ENCODE assay signal across 8 mouse cellular contexts in the genomic region with DNA sequence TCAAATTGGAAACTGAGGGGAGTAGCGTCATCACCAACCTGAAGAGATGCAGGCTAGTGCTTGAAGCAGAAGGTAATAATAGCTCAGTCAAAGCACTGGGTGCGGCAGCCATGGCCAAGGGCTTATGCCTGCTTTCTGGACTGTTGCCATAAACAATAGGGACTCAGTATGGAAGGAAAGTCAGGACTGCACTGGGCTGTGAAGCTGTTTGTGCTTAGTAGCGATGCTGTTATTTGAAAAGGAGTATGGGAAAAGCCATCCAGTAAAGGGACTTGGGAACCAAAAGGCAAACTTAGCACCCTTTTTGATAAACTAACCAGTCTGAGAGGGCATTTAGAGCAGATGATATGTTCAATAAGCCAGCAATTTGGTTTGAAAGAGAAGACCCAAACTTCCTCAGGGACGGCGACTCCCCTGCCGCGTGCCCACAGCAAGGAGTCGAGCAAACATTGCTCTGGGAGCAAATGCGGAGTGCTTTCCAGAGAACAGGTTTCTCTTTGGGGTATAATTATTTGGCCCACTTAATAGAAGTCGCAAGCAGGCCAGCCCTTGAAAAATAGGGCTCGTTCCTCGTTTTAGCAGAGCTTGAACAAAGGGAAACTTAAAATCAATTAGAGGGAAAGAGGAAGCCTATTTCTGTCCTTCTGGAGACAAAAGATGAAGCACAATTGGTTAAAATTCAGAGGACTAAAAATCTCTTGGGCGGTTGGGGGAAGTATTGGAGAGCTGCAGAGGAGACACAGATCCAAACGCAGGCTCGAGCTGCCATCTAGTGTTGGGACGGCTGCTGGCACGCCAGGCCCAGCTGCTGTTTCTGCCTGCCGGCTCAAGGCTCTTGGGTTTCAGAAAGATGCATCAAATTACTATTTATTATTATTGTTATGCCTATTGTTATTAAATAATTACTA.
DNase-seq lines count a peak whose midpoint lies in the region; ATAC-seq and TF ChIP-seq lines count a peak whose summit lies in the region.

No protein-coding gene starts in this region.

- no peaks in the 10 kb centered on the region for H3K27me3 ChIP-seq in C2C12 (ENCODE audit: control insufficient read depth, insufficient read depth, insufficient read length)
- no peaks in the 10 kb centered on the region for H3K27me3 ChIP-seq in embryonic facial prominence, embryonic 15.5 days
- no peaks in the 10 kb centered on the region for H3K27me3 ChIP-seq in heart, embryonic 11.5 days (ENCODE audit: control insufficient read depth, insufficient read depth, low read length)
- H3K27me3 ChIP-seq in kidney, embryonic 15.5 days: no peaks in the 10 kb centered on the region; the same call in 1 of the 2 replicates
- H3K27me3 ChIP-seq in limb, embryonic 15.5 days: no peaks in the 10 kb centered on the region
- no peaks in the 10 kb centered on the region for H3K27me3 ChIP-seq in neural tube, embryonic 11.5 days (ENCODE audit: control insufficient read depth, insufficient read depth, low read length)

- TF ChIP-seq POLR2A in bone marrow, adult 2 months (IDR thresholded peaks at IDR 0.05; ENCODE audit: borderline replicate concordance, control insufficient read depth, low read depth, low read length): no peak

- DNase-seq in neural tube, embryonic 11.5 days (ENCODE audit: low spot score): peak; percentile 83
- peak; percentile 51 for DNase-seq in thymus, postnatal 0 days (ENCODE audit: low spot score)

- no peak overlapping the region for H3K9ac ChIP-seq in embryonic facial prominence, embryonic 15.5 days
- no peak overlapping the region for H3K9ac ChIP-seq in heart, embryonic 11.5 days (ENCODE audit: low read depth, low read length)
- H3K9ac ChIP-seq in kidney, embryonic 15.5 days: no peak overlapping the region
- no peak overlapping the region for H3K9ac ChIP-seq in limb, embryonic 15.5 days
- no peak overlapping the region; the same call in 1 of the 2 replicates for H3K9ac ChIP-seq in neural tube, embryonic 11.5 days (ENCODE audit: low read length)

- 30% methylated on average over 18 of the region's 18 CpGs for WGBS in bone marrow, adult 2 months
- 11% methylated on average over 18 of the region's 18 CpGs for WGBS in embryonic facial prominence, embryonic 15.5 days
- WGBS in heart, embryonic 11.5 days (ENCODE audit: insufficient replicate concordance): 24% methylated on average over 18 of the region's 18 CpGs
- WGBS in kidney, embryonic 15.5 days: 17% methylated on average over 18 of the region's 18 CpGs
- WGBS in limb, embryonic 15.5 days: 17% methylated on average over 18 of the region's 18 CpGs
- WGBS in neural tube, embryonic 11.5 days: 23% methylated on average over 18 of the region's 18 CpGs

- H3K4me3 ChIP-seq in C2C12 (ENCODE audit: insufficient read depth, poor library complexity, severe bottlenecking): no peak overlapping the region
- no peak overlapping the region for H3K4me3 ChIP-seq in bone marrow, adult 2 months (replicated peaks; ENCODE audit: control insufficient read depth, low read depth, low read length)
- H3K4me3 ChIP-seq in embryonic facial prominence, embryonic 15.5 days (replicated peaks): peak overlapping the region; percentile 26
- no peak overlapping the region for H3K4me3 ChIP-seq in heart, embryonic 11.5 days (ENCODE audit: low read depth, low read length)
- no peak overlapping the region for H3K4me3 ChIP-seq in kidney, embryonic 15.5 days (replicated peaks)
- peak overlapping the region; percentile 16 for H3K4me3 ChIP-seq in limb, embryonic 15.5 days
- H3K4me3 ChIP-seq in neural tube, embryonic 11.5 days (ENCODE audit: low read depth, low read length): no peak overlapping the region

- H3K79me2 ChIP-seq in C2C12 (ENCODE audit: control insufficient read depth, insufficient read depth): no peaks in the 10 kb centered on the region

- peak; percentile 80 for ATAC-seq in embryonic facial prominence, embryonic 15.5 days (ENCODE audit: insufficient number of reproducible peaks, low FRiP score, low TSS enrichment, low read depth)
- no peak for ATAC-seq in heart, embryonic 11.5 days (replicated peaks; ENCODE audit: insufficient number of reproducible peaks, low FRiP score, low TSS enrichment)
- peak; percentile 82 for ATAC-seq in kidney, embryonic 15.5 days (replicated peaks; ENCODE audit: low FRiP score)
- ATAC-seq in limb, embryonic 15.5 days (ENCODE audit: insufficient number of reproducible peaks, low FRiP score, low TSS enrichment, low read depth): no peak
- peak; percentile 74 for ATAC-seq in neural tube, embryonic 11.5 days (ENCODE audit: insufficient read depth, low FRiP score, low TSS enrichment)

- no peak overlapping the region for H3K27ac ChIP-seq in bone marrow, adult 2 months (ENCODE audit: control insufficient read depth, insufficient read depth, low read depth, low read length, poor library complexity)
- 0 out of 2 replicates have a peak overlapping the region, but pooled peaks have one; percentile 4 for H3K27ac ChIP-seq in embryonic facial prominence, embryonic 15.5 days (replicated peaks)
- H3K27ac ChIP-seq in heart, embryonic 11.5 days (ENCODE audit: low read depth, low read length): no peak overlapping the region
- peak overlapping the region; percentile 61; the same call in 1 of the 2 replicates for H3K27ac ChIP-seq in kidney, embryonic 15.5 days
- H3K27ac ChIP-seq in limb, embryonic 15.5 days: no peak overlapping the region
- H3K27ac ChIP-seq in neural tube, embryonic 11.5 days (ENCODE audit: low read depth, low read length): no peak overlapping the region

- no peaks in the 10 kb centered on the region for H3K36me3 ChIP-seq in C2C12 (ENCODE audit: control insufficient read depth, insufficient read depth)
- H3K36me3 ChIP-seq in embryonic facial prominence, embryonic 15.5 days: no peaks in the 10 kb centered on the region
- no peaks in the 10 kb centered on the region for H3K36me3 ChIP-seq in heart, embryonic 11.5 days (ENCODE audit: control insufficient read depth, insufficient read depth, low read length)
- H3K36me3 ChIP-seq in kidney, embryonic 15.5 days: no peaks in the 10 kb centered on the region
- no peaks in the 10 kb centered on the region for H3K36me3 ChIP-seq in limb, embryonic 15.5 days
- H3K36me3 ChIP-seq in neural tube, embryonic 11.5 days (ENCODE audit: control insufficient read depth, insufficient read depth, low read length): no peaks in the 10 kb centered on the region

- TF ChIP-seq CTCF in C2C12 (IDR thresholded peaks at IDR 0.05; ENCODE audit: control insufficient read depth, insufficient read depth, insufficient read length): peak; percentile 95
- TF ChIP-seq CTCF in bone marrow, adult 2 months (IDR thresholded peaks at IDR 0.05; ENCODE audit: control insufficient read depth, insufficient read depth, low read length): peak; percentile 60

- no peaks in the 10 kb centered on the region for H3K9me3 ChIP-seq in embryonic facial prominence, embryonic 15.5 days (replicated peaks)
- H3K9me3 ChIP-seq in heart, embryonic 11.5 days (replicated peaks; ENCODE audit: control insufficient read depth, low read length): no peaks in the 10 kb centered on the region
- no peaks in the 10 kb centered on the region for H3K9me3 ChIP-seq in kidney, embryonic 15.5 days (replicated peaks)
- no peaks in the 10 kb centered on the region for H3K9me3 ChIP-seq in limb, embryonic 15.5 days
- H3K9me3 ChIP-seq in neural tube, embryonic 11.5 days (ENCODE audit: control insufficient read depth, low read length): no peaks in the 10 kb centered on the region

- no peaks in the 10 kb centered on the region for H3K4me1 ChIP-seq in bone marrow, adult 2 months (ENCODE audit: control insufficient read depth, insufficient read depth, low read length)
- peaks cover 11% of the 10 kb centered on the region; the same call in 1 of the 2 replicates for H3K4me1 ChIP-seq in embryonic facial prominence, embryonic 15.5 days
- H3K4me1 ChIP-seq in heart, embryonic 11.5 days (ENCODE audit: control insufficient read depth, insufficient read depth, low read length): no peaks in the 10 kb centered on the region
- peaks cover 22% of the 10 kb centered on the region for H3K4me1 ChIP-seq in kidney, embryonic 15.5 days
- peaks cover 14% of the 10 kb centered on the region for H3K4me1 ChIP-seq in limb, embryonic 15.5 days
- H3K4me1 ChIP-seq in neural tube, embryonic 11.5 days (ENCODE audit: control insufficient read depth, insufficient read depth, low read length): peaks cover 3% of the 10 kb centered on the region; the same call in 1 of the 2 replicates

- H3K4me2 ChIP-seq in embryonic facial prominence, embryonic 15.5 days (replicated peaks): peak overlapping the region; percentile 54
- H3K4me2 ChIP-seq in heart, embryonic 11.5 days: peak overlapping the region; percentile 45
- peak overlapping the region; percentile 47 for H3K4me2 ChIP-seq in kidney, embryonic 15.5 days
- H3K4me2 ChIP-seq in limb, embryonic 15.5 days: peak overlapping the region; percentile 40
- H3K4me2 ChIP-seq in neural tube, embryonic 11.5 days (ENCODE audit: low read depth): no peak overlapping the region

- no peaks in the 10 kb centered on the region for H3K79me3 ChIP-seq in C2C12 (ENCODE audit: low read depth)

- no peak overlapping the region for H3ac ChIP-seq in C2C12 (ENCODE audit: control insufficient read depth, insufficient read length, low read depth)

TF ChIP-seq in C2C12, 6 proteins besides CTCF, POLR2A, EP300 and RAD21:
- no peak for TF ChIP-seq USF1 (IDR thresholded peaks at IDR 0.05; ENCODE audit: low read depth)
- TF ChIP-seq CEBPB (IDR thresholded peaks at IDR 0.05; ENCODE audit: low read depth): no peak
- no peak for TF ChIP-seq FOSL1 (IDR thresholded peaks at IDR 0.05; ENCODE audit: insufficient read depth, low read length, poor library complexity, severe bottlenecking)
- TF ChIP-seq MYOG (IDR thresholded peaks at IDR 0.05; ENCODE audit: control insufficient read depth, extremely low read depth, insufficient read length): no peak
- TF ChIP-seq MYOD1 (IDR thresholded peaks at IDR 0.05; ENCODE audit: control insufficient read depth, insufficient read length, low read depth): no peak
- no peak for TF ChIP-seq MAX (IDR thresholded peaks at IDR 0.05)

Comparison
In these comparisons a context has a peak if more than half of its experiments do, and no peak if none do; other contexts are left out.
1. H3K4me3 ChIP-seq: peak in embryonic facial prominence, embryonic 15.5 days (single experiment) and limb, embryonic 15.5 days (single experiment); none in C2C12 (single experiment), bone marrow, adult 2 months (single experiment), heart, embryonic 11.5 days (single experiment), kidney, embryonic 15.5 days (single experiment) and neural tube, embryonic 11.5 days (single experiment).
2. H3K27ac ChIP-seq: peak in embryonic facial prominence, embryonic 15.5 days (single experiment) and kidney, embryonic 15.5 days (single experiment); none in bone marrow, adult 2 months (single experiment), heart, embryonic 11.5 days (single experiment), limb, embryonic 15.5 days (single experiment) and neural tube, embryonic 11.5 days (single experiment).
3. ATAC-seq: peak in embryonic facial prominence, embryonic 15.5 days (single experiment), kidney, embryonic 15.5 days (single experiment) and neural tube, embryonic 11.5 days (single experiment); none in heart, embryonic 11.5 days (single experiment) and limb, embryonic 15.5 days (single experiment).